Mouse (Mus musculus) ES-E14 (cell line): ENCODE data around the gene Sptssa. TPM values are rescaled to one million over a fixed set of nuclear protein-coding genes. Genes with fewer than 3 reads are reported as not detected.

Experiments used
- DNase-seq: peaks from one replicate; pipeline ENCODE4 v3.0.0-alpha.2; 2013; ENCODE audit warnings: low read depth, low spot score
- H3K27ac ChIP-seq: 2 replicates; pipeline ENCODE4 v1.5.1; 2012; ENCODE audit warnings: low read depth, mild to moderate bottlenecking, low read length, moderate library complexity, mixed read lengths; ENCODE audit not compliant: poor library complexity, insufficient read depth, severe bottlenecking
- H3K36me3 ChIP-seq: 2 replicates; pipeline ENCODE4 v1.6.1; 2012; ENCODE audit warnings: mild to moderate bottlenecking, low read length, moderate library complexity, mixed read lengths; ENCODE audit not compliant: control insufficient read depth, poor library complexity, insufficient read depth, severe bottlenecking
- H3K4me1 ChIP-seq, 2 experiments: fragments of 150-350 bp in 1 of 2; sonication (generic) in 1 of 2; 2 replicates each; pipeline ENCODE4 v1.6.1; 2012; ENCODE audit warnings: low read length in 2 of 2, mild to moderate bottlenecking in 1 of 2, mixed read lengths in 1 of 2; ENCODE audit not compliant: control insufficient read depth in 2 of 2, insufficient read depth in 2 of 2, poor library complexity in 1 of 2
- H3K4me3 ChIP-seq, 2 experiments: fragments of 150-350 bp in 1 of 2; sonication (generic) in 1 of 2; 2 replicates each; pipeline ENCODE4 v1.5.1; 2012; ENCODE audit warnings: low read length in 2 of 2, low read depth in 1 of 2, mild to moderate bottlenecking in 1 of 2, mixed read lengths in 1 of 2; ENCODE audit not compliant: insufficient read depth in 1 of 2, poor library complexity in 1 of 2, severe bottlenecking in 1 of 2
- H3K9ac ChIP-seq: 2 replicates; pipeline ENCODE4 v1.6.1; 2012; ENCODE audit warnings: low read depth, mild to moderate bottlenecking, low read length, mixed read lengths; ENCODE audit not compliant: poor library complexity, insufficient read depth, severe bottlenecking
- H3K9me3 ChIP-seq: fragments of 150-350 bp; sonication (generic); 2 replicates; pipeline ENCODE4 v1.6.1; 2012; ENCODE audit warnings: low read depth, mild to moderate bottlenecking, low read length; ENCODE audit not compliant: control insufficient read depth, insufficient read depth
- CHD2 ChIP-seq: IDR thresholded peaks from 2 replicates; pipeline ENCODE4 v1.6.1; 2014; ENCODE audit warnings: mild to moderate bottlenecking, low read depth, low read length, inconsistent platforms
- HCFC1 ChIP-seq: IDR thresholded peaks from 2 replicates; pipeline ENCODE4 v1.6.1; 2012; ENCODE audit warnings: low read length, inconsistent platforms, borderline replicate concordance; ENCODE audit not compliant: insufficient read depth
- MAFK ChIP-seq: IDR thresholded peaks from 2 replicates; pipeline ENCODE4 v1.6.1; 2014; ENCODE audit warnings: mild to moderate bottlenecking, low read depth, low read length, inconsistent platforms; ENCODE audit not compliant: insufficient read depth
- ZC3H11A ChIP-seq: IDR thresholded peaks from 2 replicates; pipeline ENCODE4 v1.6.1; 2012; ENCODE audit warnings: low read depth, mild to moderate bottlenecking, inconsistent platforms, low read length, borderline replicate concordance
- ZNF384 ChIP-seq: IDR thresholded peaks from 2 replicates; pipeline ENCODE4 v1.6.1; 2012; ENCODE audit warnings: low read depth, low read length, inconsistent platforms
- in situ Hi-C, 2 experiments: fragments of 600-800 bp; cut with MboI; formaldehyde crosslinking; loops; one replicate each; pipeline ENCODE4 v1.15.1; 2025; ENCODE audit warnings: low sequenced_read_pairs in 2 of 2, inconsistent platforms in 1 of 2; ENCODE audit not compliant: unreplicated experiment in 2 of 2
- total RNA-seq: library from RNA; depleted of rRNA; stranded (reverse); fragments of 300-350 nt; gene quantifications from 2 replicates; pipeline ENCODE4 v1.2.3, GENCODE M21; 2012

The Sptssa gene
- total RNA-seq, 1 experiment = 23.7 TPM

DNA sequence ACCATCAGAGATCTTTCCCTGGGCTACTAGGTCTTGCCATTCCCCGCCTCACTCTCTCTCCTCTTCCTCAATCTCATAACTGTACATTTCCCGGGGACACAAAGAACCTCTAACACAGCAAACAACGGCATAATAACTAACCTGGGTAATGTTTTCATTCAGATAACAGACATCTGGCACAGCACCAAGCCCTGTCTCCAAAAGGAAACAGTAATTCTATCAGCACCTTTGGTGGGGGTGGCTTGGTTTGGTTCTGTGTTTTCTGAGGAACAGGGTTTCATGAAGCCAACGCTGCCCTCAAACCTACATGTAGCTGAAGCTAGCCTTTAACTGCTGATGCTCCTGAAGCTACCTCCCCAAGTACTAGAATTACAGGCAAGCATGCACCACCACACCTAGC is 2.2 kb downstream of the Sptssa start:
- no peak for TF ChIP-seq ZC3H11A
- no peak for TF ChIP-seq MAFK
- TF ChIP-seq ZNF384 = no peak
- no peak for TF ChIP-seq CHD2
- TF ChIP-seq HCFC1 = no peak
- Histone ChIP-seq H3K9me3 (no peaks in the 10 kb centered on the region), H3K9ac (no peak overlapping the region), H3K4me3 (no peak overlapping the region), H3K27ac (no peak overlapping the region), H3K36me3 (no peaks in the 10 kb centered on the region), H3K4me1 (peaks cover 3 to 9% of the 10 kb centered on the region in 2 experiments; a peak in 2 of 4 replicates)
- no peak for DNase-seq
- in situ Hi-C loops = no loop called here

DNA sequence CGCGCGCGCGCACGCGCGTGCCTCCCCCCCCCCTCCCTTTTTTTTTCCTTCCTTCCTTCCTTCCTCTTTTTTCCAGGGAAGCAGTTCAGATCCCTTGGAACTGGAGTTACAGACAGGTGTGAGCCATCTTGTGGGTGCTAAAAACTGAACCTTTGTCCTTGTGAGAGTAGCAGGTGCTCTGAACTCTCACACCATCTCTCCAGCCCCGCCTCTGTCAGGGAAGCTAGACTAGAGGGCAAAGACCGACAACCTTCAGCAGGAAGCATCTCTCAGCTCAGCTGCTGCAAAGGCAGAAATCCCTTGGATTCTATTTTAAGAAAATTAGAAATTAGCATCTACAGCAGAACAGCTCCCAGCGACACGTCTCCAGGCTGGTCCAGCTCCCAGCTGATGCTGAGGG is 4.0 kb downstream of the Sptssa start:
- Histone ChIP-seq H3K4me3 (peak overlapping the region; percentile 14; a peak in 2 of 4 replicates), H3K9ac (0 out of 2 replicates have a peak overlapping the region, but pooled peaks have one; percentile 56), H3K27ac (no peak overlapping the region), H3K4me1 (peaks cover 3 to 9% of the 10 kb centered on the region in 2 experiments; a peak in 2 of 4 replicates), H3K9me3 (no peaks in the 10 kb centered on the region), H3K36me3 (no peaks in the 10 kb centered on the region)
- TF ChIP-seq CHD2 (no peak), ZNF384 (no peak), MAFK (no peak), HCFC1 (no peak), ZC3H11A (no peak)
- no peak for DNase-seq
- in situ Hi-C loops = no loop called here

- H3K4me1 ChIP-seq = peaks cover 3 to 7% of the 10 kb centered on the region in 2 experiments; a peak in 2 of 4 replicates
- H3K9ac ChIP-seq = peak overlapping the region; percentile 56
- H3K27ac ChIP-seq = no peak overlapping the region
- H3K36me3 ChIP-seq = no peaks in the 10 kb centered on the region
- no peak for DNase-seq
- in situ Hi-C loops = no loop called here
- H3K4me3 ChIP-seq = peak overlapping the region in 1 of 2 experiments; percentile 14; a peak in 1 of 4 replicates
- TF ChIP-seq MAFK = no peak
- TF ChIP-seq CHD2 = no peak
- H3K9me3 ChIP-seq = no peaks in the 10 kb centered on the region
Observed at GRCm38 (mm10) chr12:54651820-54652219, 4.6 kb downstream of the Sptssa start.

GRCm38 (mm10) chr12:54651158-54651557 is 5.2 kb downstream of the Sptssa start:
- Histone ChIP-seq H3K4me3 (no peak overlapping the region), H3K9me3 (no peaks in the 10 kb centered on the region), H3K4me1 (peaks cover 3 to 6% of the 10 kb centered on the region in 2 experiments; a peak in 2 of 4 replicates), H3K36me3 (no peaks in the 10 kb centered on the region), H3K9ac (no peak overlapping the region), H3K27ac (no peak overlapping the region)
- no peak for DNase-seq
- TF ChIP-seq HCFC1 (no peak), MAFK (no peak), ZC3H11A (no peak), CHD2 (no peak), ZNF384 (no peak)
- in situ Hi-C loops = no loop called here

DNA sequence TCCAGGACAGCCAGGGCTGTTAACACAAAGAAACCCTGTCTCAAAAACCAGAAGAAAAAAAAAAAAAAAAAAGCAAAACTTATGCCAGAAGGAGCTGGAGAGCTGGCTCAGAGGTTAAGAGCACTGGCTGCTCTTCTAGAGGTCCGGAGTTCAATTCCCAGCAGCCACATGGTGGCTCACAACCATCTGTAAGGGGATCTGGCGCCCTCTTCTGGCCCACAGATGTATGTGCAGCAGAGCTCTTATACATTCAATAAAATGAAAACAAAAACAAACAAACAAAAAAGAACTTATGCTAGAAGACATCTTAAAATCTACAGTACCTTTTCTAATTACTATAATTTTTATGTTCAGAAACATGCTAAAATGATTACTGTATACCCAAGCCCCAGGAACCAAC is 11.4 kb downstream of the Sptssa start:
- no peak overlapping the region for H3K9ac ChIP-seq
- no peak for DNase-seq
- H3K36me3 ChIP-seq = no peaks in the 10 kb centered on the region
- no peaks in the 10 kb centered on the region for H3K9me3 ChIP-seq
- H3K4me1 ChIP-seq = no peaks in the 10 kb centered on the region
- no peak overlapping the region for H3K4me3 ChIP-seq
- no peak overlapping the region for H3K27ac ChIP-seq
- no peak for TF ChIP-seq ZNF384
- TF ChIP-seq MAFK = no peak
- TF ChIP-seq ZC3H11A = no peak
- no peak for TF ChIP-seq HCFC1
- no peak for TF ChIP-seq CHD2
- in situ Hi-C loops = no loop called here
